Mouse (Mus musculus): ENCODE data around the gene Myo18a. TPM values are rescaled to one million over a fixed set of nuclear protein-coding genes. Genes with fewer than 3 reads are reported as not detected.

The Myo18a gene
- total and polyA plus RNA-seq, 2 experiments from 2014 or later = 82.5 to 218 TPM

GRCm38 (mm10) chr11:77829043-77829841 lies 66.2 kb downstream of the Myo18a start:
- 68% methylated on average over 22 of the region's 23 CpGs for WGBS
- no peak for TF ChIP-seq CTCF (IDR thresholded peaks at IDR 0.05; ENCODE audit: low read depth)
- no peak for TF ChIP-seq EP300 (IDR thresholded peaks at IDR 0.05; ENCODE audit: low read depth)
- no peak overlapping the region for H3K4me2 ChIP-seq (ENCODE audit: low read depth, low read length)
- no peaks in the 10 kb centered on the region for H3K4me1 ChIP-seq (ENCODE audit: control insufficient read depth, insufficient read depth)
- no peak overlapping the region for H3K27ac ChIP-seq (ENCODE audit: low read depth)
- no peak overlapping the region for H3K4me3 ChIP-seq (ENCODE audit: low read depth, low read length)
- H3K27me3 ChIP-seq (ENCODE audit: control insufficient read depth, insufficient read depth, low read length) = no peaks in the 10 kb centered on the region
- no peak for DNase-seq (ENCODE audit: low spot score)
- peaks cover 94% of the 10 kb centered on the region for H3K36me3 ChIP-seq (replicated peaks; ENCODE audit: control insufficient read depth, insufficient read depth, low read length)
- H3K9ac ChIP-seq (replicated peaks; ENCODE audit: low read depth, low read length) = no peak overlapping the region
- ATAC-seq (ENCODE audit: insufficient read depth, low read depth) = no peak
- no peaks in the 10 kb centered on the region for H3K9me3 ChIP-seq (replicated peaks; ENCODE audit: control insufficient read depth, low read length)

GRCm38 (mm10) chr11:77830875-77831274 lies 67.8 kb downstream of the Myo18a start:
- TF ChIP-seq CTCF (IDR thresholded peaks at IDR 0.05; ENCODE audit: low read depth) (no peak), EP300 (IDR thresholded peaks at IDR 0.05; ENCODE audit: low read depth) (no peak)
- ATAC-seq (ENCODE audit: insufficient read depth, low read depth) = no peak
- Histone ChIP-seq H3K36me3 (replicated peaks; ENCODE audit: control insufficient read depth, insufficient read depth, low read length) (peaks cover 94% of the 10 kb centered on the region), H3K27me3 (ENCODE audit: control insufficient read depth, insufficient read depth, low read length) (no peaks in the 10 kb centered on the region), H3K9me3 (replicated peaks; ENCODE audit: control insufficient read depth, low read length) (no peaks in the 10 kb centered on the region), H3K4me2 (ENCODE audit: low read depth, low read length) (no peak overlapping the region), H3K27ac (ENCODE audit: low read depth) (no peak overlapping the region), H3K9ac (replicated peaks; ENCODE audit: low read depth, low read length) (no peak overlapping the region), H3K4me1 (ENCODE audit: control insufficient read depth, insufficient read depth) (0 out of 2 replicates have a peak, but pooled peaks cover under 1% of the 10 kb centered on the region), H3K4me3 (ENCODE audit: low read depth, low read length) (no peak overlapping the region)
- DNase-seq (ENCODE audit: low spot score) = no peak
- WGBS = 63% methylated on average over 7 of the region's 7 CpGs

- ATAC-seq (ENCODE audit: insufficient read depth, low read depth) (no peak), DNase-seq (ENCODE audit: low spot score) (no peak)
- peaks cover 15% of the 10 kb centered on the region for H3K4me1 ChIP-seq (ENCODE audit: control insufficient read depth, insufficient read depth)
- no peak overlapping the region for H3K9ac ChIP-seq (replicated peaks; ENCODE audit: low read depth, low read length)
- no peak overlapping the region for H3K4me2 ChIP-seq (ENCODE audit: low read depth, low read length)
- no peaks in the 10 kb centered on the region for H3K9me3 ChIP-seq (replicated peaks; ENCODE audit: control insufficient read depth, low read length)
- H3K27me3 ChIP-seq (ENCODE audit: control insufficient read depth, insufficient read depth, low read length) = no peaks in the 10 kb centered on the region
- WGBS = 62% methylated on average over 4 of the region's 4 CpGs
- peaks cover 98% of the 10 kb centered on the region for H3K36me3 ChIP-seq (replicated peaks; ENCODE audit: control insufficient read depth, insufficient read depth, low read length)
- TF ChIP-seq EP300 (IDR thresholded peaks at IDR 0.05; ENCODE audit: low read depth) (no peak), CTCF (IDR thresholded peaks at IDR 0.05; ENCODE audit: low read depth) (no peak)
- H3K4me3 ChIP-seq (ENCODE audit: low read depth, low read length) = no peak overlapping the region
- no peak overlapping the region for H3K27ac ChIP-seq (ENCODE audit: low read depth)
Observed at GRCm38 (mm10) chr11:77832541-77832940, 69.5 kb downstream of the Myo18a start.

- H3K4me3 ChIP-seq (ENCODE audit: low read depth, low read length) = no peak overlapping the region
- DNase-seq (ENCODE audit: low spot score) = no peak
- H3K36me3 ChIP-seq (replicated peaks; ENCODE audit: control insufficient read depth, insufficient read depth, low read length) = peaks cover 98% of the 10 kb centered on the region
- H3K27me3 ChIP-seq (ENCODE audit: control insufficient read depth, insufficient read depth, low read length) = no peaks in the 10 kb centered on the region
- WGBS = 91% methylated on average over 3 of the region's 3 CpGs
- H3K9me3 ChIP-seq (replicated peaks; ENCODE audit: control insufficient read depth, low read length) = no peaks in the 10 kb centered on the region
- 0 out of 2 replicates have a peak overlapping the region, but pooled peaks have one; percentile 93 for H3K27ac ChIP-seq (ENCODE audit: low read depth)
- H3K4me1 ChIP-seq (ENCODE audit: control insufficient read depth, insufficient read depth) = peaks cover 15% of the 10 kb centered on the region
- H3K4me2 ChIP-seq (ENCODE audit: low read depth, low read length) = no peak overlapping the region
- no peak overlapping the region for H3K9ac ChIP-seq (replicated peaks; ENCODE audit: low read depth, low read length)
- TF ChIP-seq EP300 (IDR thresholded peaks at IDR 0.05; ENCODE audit: low read depth) (no peak), CTCF (IDR thresholded peaks at IDR 0.05; ENCODE audit: low read depth) (peak; percentile 32; the same call in 1 of the 2 replicates)
- ATAC-seq (ENCODE audit: insufficient read depth, low read depth) = no peak
Observed at GRCm38 (mm10) chr11:77835109-77835508, 72.1 kb downstream of the Myo18a start.

GRCm38 (mm10) chr11:77836290-77836689 lies 73.2 kb downstream of the Myo18a start:
- Histone ChIP-seq H3K27ac (ENCODE audit: low read depth) (peak overlapping the region; percentile 93), H3K4me1 (ENCODE audit: control insufficient read depth, insufficient read depth) (peaks cover 15% of the 10 kb centered on the region), H3K27me3 (ENCODE audit: control insufficient read depth, insufficient read depth, low read length) (no peaks in the 10 kb centered on the region), H3K36me3 (replicated peaks; ENCODE audit: control insufficient read depth, insufficient read depth, low read length) (peaks cover 98% of the 10 kb centered on the region), H3K9ac (replicated peaks; ENCODE audit: low read depth, low read length) (no peak overlapping the region; the same call in 1 of the 2 replicates), H3K9me3 (replicated peaks; ENCODE audit: control insufficient read depth, low read length) (no peaks in the 10 kb centered on the region), H3K4me2 (ENCODE audit: low read depth, low read length) (no peak overlapping the region), H3K4me3 (ENCODE audit: low read depth, low read length) (no peak overlapping the region)
- ATAC-seq (ENCODE audit: insufficient read depth, low read depth) (no peak), DNase-seq (ENCODE audit: low spot score) (no peak)
- WGBS = 69% methylated on average over 5 of the region's 5 CpGs
- TF ChIP-seq EP300 (IDR thresholded peaks at IDR 0.05; ENCODE audit: low read depth) = no peak

All from heart, postnatal 0 days (tissue).